Mouse (Mus musculus) E14TG2a.4 (cell line): ENCODE data around the gene Cnga1.

ENCODE experiments used
- H3K27me3 ChIP-seq: 2 replicates; pipeline ENCODE4 v1.6.1; 2014; ENCODE audit warnings: low read length, control low read depth; ENCODE audit not compliant: insufficient read depth
- H3K36me3 ChIP-seq: 2 replicates; pipeline ENCODE4 v1.6.1; 2014; ENCODE audit warnings: low read length, control low read depth; ENCODE audit not compliant: insufficient read depth
- H3K4me1 ChIP-seq: replicated peaks from 2 replicates; pipeline ENCODE4 v1.6.1; 2014; ENCODE audit warnings: low read depth, low read length, control low read depth
- H3K4me3 ChIP-seq: replicated peaks from 2 replicates; pipeline ENCODE4 v1.5.1; 2014; ENCODE audit warnings: mild to moderate bottlenecking, low read length
- H3K9me3 ChIP-seq: 2 replicates; pipeline ENCODE4 v1.6.1; 2014; ENCODE audit warnings: low read length, control low read depth
- CTCF ChIP-seq: conservative IDR thresholded peaks from 2 replicates; pipeline ENCODE4 v1.5.1; 2014; ENCODE audit warnings: low read length
- NANOG ChIP-seq: IDR thresholded peaks from 2 replicates; pipeline ENCODE4 v1.6.1; 2014; ENCODE audit warnings: borderline replicate concordance, low read length, mixed read lengths
- POU5F1 ChIP-seq: IDR thresholded peaks from 2 replicates; pipeline ENCODE4 v1.6.1; 2014; ENCODE audit warnings: low read length, borderline replicate concordance

The Cnga1 gene

DNA sequence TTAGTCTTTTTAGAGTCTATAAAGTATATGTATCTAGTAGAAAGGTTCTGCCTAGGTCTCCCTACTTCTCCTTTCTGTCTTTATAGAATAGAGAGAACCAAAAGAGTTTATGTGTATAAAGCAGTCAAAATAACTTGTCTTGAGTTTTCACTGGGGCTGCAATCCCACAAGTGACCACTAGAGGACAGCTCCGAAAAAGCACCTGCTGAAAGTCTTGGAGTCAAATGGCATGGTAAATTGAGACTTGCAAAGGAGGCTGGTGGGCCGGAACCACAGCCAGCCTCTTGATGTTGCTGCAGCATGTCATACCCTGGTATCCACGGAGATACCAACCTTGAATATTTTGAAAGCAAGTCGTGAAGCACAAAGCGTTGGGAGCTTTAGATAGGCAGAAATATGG, 21.2 kb upstream of the Cnga1 start:
- TF ChIP-seq NANOG (no peak), CTCF (peak; percentile 100)
- Histone ChIP-seq H3K4me1 (no peaks in the 10 kb centered on the region), H3K9me3 (no peaks in the 10 kb centered on the region), H3K36me3 (no peaks in the 10 kb centered on the region), H3K27me3 (no peaks in the 10 kb centered on the region), H3K4me3 (no peak overlapping the region)

DNA sequence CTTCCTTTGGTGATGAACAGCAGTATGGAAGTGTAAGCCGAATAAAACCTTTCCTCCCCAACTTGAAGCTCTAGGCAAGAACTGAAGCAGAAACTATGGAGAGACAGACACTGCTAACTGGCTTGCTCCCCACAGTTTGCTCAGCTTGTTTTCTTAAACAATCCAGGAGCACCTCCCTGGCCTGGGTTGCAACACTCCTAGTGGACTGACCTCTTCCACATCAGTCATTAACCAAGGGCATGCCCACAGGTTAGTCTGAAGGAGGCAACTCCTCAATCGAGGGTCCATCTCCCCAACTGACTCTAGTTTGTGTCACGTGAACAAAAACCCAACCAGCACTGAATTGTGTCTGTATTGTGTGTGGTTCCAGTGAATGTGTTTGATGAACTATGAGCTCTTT, 20.8 kb upstream of the Cnga1 start:
- Histone ChIP-seq H3K36me3 (no peaks in the 10 kb centered on the region), H3K4me1 (no peaks in the 10 kb centered on the region), H3K9me3 (no peaks in the 10 kb centered on the region), H3K27me3 (no peaks in the 10 kb centered on the region), H3K4me3 (no peak overlapping the region)
- TF ChIP-seq CTCF (no peak), NANOG (no peak), POU5F1 (no peak)

DNA sequence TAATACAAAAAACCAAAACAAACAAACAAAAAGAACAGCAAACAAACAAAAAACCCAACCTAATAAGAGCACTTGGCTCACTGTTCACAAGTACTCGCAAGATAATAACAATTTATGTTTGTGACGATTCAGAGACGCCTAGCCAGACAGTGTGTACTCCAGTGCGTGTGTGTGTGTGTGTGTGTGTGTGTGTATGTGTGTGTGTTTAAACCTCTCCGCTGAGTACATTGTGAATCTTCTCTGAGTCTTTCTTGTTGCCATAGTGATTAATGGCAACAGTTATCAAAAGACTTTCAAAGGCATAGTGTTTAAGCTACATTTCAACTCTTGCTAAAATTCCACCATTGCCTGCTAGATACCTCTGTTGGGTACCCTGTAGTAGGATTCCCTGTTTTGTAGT, 20.1 kb upstream of the Cnga1 start:
- Histone ChIP-seq H3K36me3 (no peaks in the 10 kb centered on the region), H3K4me3 (no peak overlapping the region), H3K9me3 (no peaks in the 10 kb centered on the region), H3K27me3 (no peaks in the 10 kb centered on the region), H3K4me1 (no peaks in the 10 kb centered on the region)
- TF ChIP-seq CTCF (no peak), POU5F1 (no peak), NANOG (no peak)

DNA sequence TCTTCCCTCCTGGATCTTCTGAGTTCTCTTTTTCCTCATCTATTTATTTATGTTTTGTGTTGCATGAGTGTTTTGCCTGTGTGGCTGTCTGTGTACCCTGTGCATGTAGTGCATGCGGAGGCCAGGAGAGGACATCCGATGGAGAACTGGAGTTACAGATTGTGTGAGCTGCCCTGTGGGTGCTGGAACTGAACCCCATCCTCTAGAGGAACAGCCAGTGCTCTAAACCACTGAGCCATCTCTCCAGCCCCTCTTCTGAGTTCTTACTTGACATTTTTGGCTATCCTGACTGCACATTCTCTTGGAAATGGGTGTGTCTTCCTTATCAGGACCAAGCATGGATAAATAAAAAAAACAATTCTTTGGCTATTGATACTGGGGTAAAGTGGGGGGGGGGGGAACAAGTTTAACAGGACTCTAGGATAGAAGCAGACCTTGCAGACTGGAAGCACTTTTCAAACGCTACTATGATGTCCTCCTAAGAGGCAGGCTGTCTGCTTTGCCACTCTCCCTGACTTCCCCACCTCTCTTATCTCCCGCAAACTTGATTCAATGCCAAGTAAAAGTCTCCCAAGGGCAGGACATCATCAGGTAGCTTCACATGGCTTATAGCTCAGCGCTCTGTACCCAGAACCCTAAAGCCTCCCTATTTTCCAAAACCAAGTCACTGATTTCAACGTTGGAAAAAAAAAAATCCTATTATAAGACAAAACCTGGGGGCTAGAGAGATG, 17.1 kb upstream of the Cnga1 start:
- Histone ChIP-seq H3K4me3 (no peak overlapping the region), H3K9me3 (no peaks in the 10 kb centered on the region), H3K27me3 (no peaks in the 10 kb centered on the region), H3K36me3 (no peaks in the 10 kb centered on the region), H3K4me1 (no peaks in the 10 kb centered on the region)
- TF ChIP-seq POU5F1 (no peak), NANOG (no peak), CTCF (no peak)

DNA sequence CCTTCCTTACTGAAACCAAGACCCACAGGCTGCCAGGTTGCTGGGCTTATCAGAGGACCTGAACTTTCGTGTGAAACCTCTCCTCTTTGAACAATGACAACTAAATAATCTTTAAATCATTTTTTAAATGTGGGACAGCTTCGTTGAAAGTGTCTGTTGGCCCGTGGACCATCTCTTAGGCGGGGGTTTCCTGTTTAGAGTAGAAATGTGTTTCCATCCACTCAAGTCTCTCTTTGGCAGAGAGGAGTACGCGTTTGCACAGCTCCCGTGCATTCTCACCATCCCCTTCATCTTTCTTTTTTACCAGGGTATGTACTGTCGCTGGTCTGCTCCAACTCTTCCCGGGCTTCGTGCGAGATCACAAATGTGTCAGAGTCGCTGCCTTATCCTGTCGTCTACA, 14.3 kb upstream of the Cnga1 start:
- Histone ChIP-seq H3K27me3 (no peaks in the 10 kb centered on the region), H3K9me3 (no peaks in the 10 kb centered on the region), H3K4me1 (no peaks in the 10 kb centered on the region), H3K4me3 (no peak overlapping the region), H3K36me3 (no peaks in the 10 kb centered on the region)
- TF ChIP-seq NANOG (no peak), CTCF (no peak), POU5F1 (no peak)

DNA sequence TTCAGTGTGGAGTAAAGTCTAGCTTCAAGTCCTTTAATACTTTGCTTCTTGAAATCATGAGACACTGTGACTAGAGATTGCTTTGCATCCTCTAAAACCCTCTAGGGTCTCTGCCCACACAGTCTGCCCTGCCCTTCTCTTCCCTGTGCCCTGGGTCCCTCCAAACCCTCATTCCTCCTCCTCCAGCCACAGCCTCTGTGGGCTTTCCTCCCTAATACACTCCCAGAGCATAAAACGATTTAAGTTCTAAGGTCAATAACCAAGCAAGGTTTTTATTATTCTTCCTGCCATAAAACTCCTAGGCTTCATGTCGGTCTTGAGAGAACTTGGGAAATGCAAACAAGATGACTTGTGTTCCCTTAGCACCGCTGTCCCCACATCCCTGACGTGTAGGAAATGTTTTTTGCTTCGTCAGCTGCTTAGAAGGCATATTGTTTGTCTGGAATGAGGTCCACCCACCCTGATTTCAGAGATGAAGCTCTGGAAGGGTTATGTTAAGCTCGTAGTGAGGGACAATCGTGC, 12.3 kb upstream of the Cnga1 start:
- TF ChIP-seq CTCF = no peak
- TF ChIP-seq NANOG = no peak
- Histone ChIP-seq H3K36me3 (no peaks in the 10 kb centered on the region), H3K4me3 (no peak overlapping the region), H3K27me3 (no peaks in the 10 kb centered on the region), H3K4me1 (no peaks in the 10 kb centered on the region), H3K9me3 (no peaks in the 10 kb centered on the region)

DNA sequence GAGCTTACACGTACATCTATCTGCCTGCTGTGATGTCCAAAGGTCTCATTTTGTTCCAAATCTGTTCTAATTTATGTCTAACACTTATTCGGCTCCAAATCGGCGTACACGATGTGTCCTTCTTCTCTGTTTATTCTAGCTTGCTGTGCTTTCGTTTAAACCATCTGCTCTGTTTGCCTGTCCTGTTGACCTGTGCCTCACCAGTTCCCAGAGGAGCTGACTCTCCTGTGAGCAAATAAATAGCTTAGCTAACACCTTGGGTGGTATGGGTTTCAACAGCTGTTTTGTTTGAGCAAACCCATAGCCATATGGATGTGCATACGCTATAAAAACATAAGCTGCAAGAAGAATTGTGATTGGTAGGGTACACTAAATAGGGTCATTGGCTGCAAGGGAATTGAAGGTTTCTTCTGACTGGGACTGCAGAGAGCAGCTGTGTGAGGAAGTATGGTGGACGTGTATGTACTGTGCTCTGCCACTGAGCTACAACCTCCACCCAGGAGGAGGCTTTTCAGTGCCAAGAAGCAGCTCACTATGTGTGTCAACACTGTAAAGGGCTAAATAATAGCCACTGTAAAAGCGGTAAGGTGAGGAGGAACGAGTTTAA, 9.1 kb upstream of the Cnga1 start:
- no peak overlapping the region for H3K4me3 ChIP-seq
- H3K4me1 ChIP-seq = peaks cover 10% of the 10 kb centered on the region
- TF ChIP-seq POU5F1 = no peak
- no peak for TF ChIP-seq CTCF
- TF ChIP-seq NANOG = no peak
- H3K36me3 ChIP-seq = no peaks in the 10 kb centered on the region
- H3K27me3 ChIP-seq = peaks cover 16% of the 10 kb centered on the region
- no peaks in the 10 kb centered on the region for H3K9me3 ChIP-seq

DNA sequence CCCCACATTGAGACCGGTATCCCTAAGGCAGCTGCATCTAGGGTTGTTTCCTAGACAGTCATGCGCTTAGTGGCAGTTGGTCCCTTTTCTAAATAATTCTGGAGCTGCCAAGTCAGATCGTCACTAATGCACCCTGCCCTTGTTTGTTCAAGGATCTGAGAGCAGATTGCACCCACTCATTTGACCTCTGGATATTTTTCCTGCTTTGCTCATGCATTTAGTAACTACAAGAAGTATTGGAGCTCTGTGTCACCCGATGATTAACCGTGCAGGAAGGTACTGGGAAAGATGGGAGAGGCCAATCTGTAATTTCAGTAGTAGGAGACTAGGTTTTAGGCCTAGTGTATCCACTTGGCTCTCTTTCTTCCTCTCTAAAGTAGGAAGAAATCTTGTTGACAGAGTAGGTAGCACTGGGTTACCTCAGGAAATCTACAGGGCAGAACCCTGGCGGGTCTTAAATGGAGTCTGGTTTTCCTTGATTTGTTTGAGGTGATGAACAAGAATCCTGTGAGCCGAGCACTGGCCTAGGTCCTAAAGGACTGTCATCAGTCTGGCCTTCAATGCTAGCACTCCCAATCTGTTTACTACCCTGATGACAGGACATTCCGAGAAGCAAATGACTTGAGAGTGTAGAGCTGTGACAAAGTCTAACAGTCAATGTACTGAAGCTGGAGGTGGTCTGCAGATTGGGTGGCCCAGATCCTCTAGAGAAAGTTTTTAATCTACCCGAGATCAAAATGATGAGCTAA, 5.1 kb upstream of the Cnga1 start:
- H3K36me3 ChIP-seq = no peaks in the 10 kb centered on the region
- peaks cover 43% of the 10 kb centered on the region for H3K27me3 ChIP-seq
- peaks cover 22% of the 10 kb centered on the region for H3K4me1 ChIP-seq
- no peak for TF ChIP-seq CTCF
- no peak for TF ChIP-seq NANOG
- no peak for TF ChIP-seq POU5F1
- H3K4me3 ChIP-seq = no peak overlapping the region
- H3K9me3 ChIP-seq = no peaks in the 10 kb centered on the region
